Mouse (Mus musculus) WW6 (cell line): ENCODE data around the gene Hoxb13.

ENCODE experiments used
- DNase-seq: peaks from one replicate; pipeline ENCODE4 v3.0.0-alpha.2; 2013; ENCODE audit warnings: low read depth, low spot score

Hoxb13 gene

DNA sequence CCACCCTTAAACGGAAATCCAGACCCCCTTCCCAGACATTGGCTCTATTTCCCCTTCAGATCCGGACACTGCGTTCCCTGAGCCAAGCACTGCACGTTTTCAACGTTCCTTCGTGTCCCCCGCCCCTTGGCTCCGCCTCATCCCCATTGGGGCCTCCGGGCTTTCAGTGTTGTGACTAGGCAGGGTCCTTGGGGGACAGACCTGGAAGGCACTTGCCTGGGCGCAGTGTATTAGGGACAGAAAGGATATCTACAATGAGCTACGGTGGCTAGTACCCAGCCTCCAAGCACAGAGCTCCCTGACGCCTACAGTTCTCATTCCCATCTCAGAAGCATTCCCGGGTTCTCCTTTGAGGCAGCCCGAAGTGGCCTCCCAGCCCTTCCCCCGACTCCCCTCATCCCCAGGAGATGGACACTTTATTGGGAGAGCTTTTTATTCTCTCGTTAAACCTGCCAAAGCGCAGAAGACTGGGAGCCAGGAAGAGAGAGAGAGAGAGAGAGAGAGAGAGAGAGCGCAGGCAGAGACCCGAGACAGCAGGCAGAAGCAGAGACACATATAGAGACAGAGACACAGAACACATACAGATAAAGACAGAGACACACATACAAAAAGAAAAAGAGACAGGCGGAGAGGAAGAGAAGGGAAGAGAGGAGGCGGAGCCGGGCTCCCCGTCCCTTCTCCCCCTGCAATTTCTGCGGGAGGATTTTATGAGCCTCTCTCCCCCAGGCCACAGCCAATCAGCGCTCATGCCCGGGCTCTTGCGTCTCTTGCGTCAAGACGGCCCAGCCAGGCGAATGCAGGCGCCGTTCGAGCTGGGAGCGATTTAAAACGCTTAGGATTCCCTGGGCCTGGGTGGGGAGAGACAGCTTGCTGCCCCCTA is at the start of gene Hoxb13:
Gene Hoxb13 (plus strand): TSS at position 796 of the 880 bp plus-strand sequence.
- no peak for DNase-seq

DNA sequence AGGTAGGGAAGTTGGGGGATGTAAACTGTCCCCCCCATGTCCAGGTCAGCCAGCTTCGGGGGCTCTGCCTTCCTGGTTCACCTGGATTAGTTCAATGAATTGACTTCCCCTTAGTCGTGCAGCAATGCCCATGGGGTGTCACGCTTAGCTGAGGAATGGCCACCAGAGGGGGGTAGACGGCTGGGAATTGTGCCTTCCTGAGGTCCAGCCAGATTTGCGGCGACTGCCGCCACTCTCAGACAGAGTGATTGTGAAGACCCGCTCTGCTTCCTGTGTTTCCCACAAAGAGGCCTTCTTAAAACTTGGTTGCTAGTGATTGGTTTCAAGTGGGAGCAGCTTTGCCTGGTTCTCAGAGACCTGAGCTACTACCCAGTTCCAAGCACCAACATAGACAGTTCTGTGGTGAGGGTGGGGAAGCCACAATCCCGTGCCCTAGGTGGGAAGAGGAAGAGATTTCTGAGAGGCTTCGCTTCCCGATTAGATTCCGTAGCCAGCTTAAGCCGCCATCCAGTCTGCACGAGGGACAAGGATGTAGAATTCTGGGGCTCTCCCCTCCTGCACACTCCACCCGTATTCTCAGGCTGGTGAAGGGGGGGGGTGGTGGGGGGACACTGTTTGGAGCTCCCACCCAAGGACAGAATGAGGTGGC is 48.4 kb upstream of the Hoxb13 start:
- DNase-seq, result peak; percentile 69

DNA sequence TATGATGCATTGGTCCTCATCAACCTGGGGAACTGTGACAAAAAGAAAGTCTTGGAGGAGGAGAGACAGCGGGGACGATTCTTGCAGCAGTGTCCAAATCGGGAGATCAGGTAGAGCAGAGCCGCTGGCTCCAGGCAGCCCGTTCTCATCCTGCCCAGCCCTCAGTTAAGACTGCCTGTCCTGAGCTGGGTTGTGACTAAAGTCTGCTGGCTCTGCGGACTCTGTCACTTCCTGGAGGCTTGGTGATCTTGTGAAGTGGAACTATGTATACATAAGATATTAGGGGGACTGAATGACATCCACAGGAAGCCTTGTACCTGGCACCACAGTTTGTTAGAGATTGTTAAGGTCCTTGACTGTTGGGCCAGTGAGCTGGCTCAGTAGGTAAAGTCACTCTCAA is 46.6 kb upstream of the Hoxb13 start:
- no peak for DNase-seq

DNA sequence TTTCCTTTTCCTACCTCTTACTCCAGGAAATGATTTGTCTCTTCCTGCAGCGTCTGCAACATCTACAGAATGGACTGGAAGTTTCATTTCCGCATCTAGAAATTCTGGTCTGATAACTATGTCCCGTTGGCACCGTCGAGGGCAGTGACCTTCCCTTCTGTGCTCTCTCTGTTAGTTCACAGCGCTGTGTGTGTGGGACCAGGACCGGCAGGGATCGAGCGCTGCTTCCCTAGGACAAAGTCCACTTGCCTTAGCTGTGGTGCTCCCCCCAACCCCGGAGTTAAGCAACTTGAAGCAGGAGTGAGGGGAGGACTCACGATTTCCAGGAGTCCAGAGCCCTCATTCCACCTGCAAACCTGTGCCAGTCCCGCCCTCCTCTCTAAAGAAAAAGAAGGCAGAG is 29.3 kb upstream of the Hoxb13 start:
- no peak for DNase-seq

DNA sequence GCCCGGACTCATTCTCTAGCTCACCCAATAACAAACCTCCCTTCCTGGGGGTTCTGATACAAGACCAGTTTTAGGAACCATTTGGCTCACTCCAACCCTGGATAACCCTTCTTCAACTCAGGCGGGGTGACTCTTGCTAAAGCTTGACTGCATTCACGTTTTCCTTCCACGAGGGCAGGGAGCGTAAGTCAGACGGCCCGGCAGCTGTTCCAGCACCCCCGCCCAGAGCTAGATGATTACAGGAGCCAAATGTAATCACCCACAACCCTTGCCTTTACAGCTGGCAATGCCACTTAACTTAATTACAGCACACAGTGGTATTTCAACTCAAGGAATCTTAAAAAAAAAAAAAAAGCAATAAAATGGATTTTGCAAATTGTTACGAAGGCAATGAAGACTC is 26.0 kb upstream of the Hoxb13 start:
- DNase-seq, result no peak

DNA sequence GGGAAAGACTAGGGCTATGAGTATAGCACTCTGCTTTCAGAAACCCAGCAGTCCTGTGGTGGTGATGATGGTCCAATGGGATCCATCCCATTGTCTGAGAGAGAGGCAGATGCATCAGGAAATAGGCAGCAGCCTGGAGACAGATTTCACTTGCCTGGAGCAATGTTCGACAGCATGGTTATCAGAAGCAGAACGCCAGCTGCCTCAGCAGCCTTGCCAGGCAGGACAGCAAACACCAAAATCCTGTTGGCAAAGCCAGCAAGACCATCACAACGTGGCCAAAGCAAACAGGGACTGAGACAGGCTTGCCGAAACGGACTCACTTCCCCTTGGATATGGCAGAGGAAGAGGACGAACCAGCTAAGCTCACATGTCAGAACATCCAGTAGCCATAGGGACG is 25.1 kb upstream of the Hoxb13 start:
- DNase-seq, result no peak

DNA sequence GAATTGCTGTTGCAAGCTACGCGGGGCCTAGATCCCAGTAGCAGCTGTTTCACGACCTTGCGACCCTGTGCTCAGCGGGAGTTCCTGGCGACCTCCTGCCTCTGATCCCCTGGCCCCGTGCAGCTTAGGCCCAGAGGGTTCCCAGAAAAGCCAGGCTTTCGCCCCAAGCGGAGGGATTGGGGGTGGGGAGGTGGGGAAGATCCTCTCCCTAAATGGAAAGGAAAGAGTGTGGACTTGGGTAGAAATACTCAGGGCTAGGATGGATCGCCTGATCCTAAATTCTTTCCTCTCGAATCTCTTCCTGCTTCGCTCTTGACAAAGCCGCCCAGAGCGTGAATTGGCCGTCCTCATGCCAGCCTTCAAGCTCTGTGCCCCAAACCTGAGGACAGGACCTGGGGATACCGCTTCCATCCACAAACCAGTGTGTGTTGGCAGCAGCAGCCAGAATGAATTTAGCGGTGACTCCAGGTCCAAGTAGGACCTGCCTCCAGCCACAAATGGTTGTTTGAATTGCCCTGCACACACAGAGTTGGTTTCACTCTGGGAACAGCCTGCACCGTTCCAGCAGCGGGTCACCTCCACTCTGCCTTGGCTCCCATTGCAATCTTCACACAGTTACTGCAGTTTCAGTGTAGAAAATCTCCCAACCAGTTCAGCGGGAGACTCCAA is 23.3 kb upstream of the Hoxb13 start:
- no peak for DNase-seq

DNA sequence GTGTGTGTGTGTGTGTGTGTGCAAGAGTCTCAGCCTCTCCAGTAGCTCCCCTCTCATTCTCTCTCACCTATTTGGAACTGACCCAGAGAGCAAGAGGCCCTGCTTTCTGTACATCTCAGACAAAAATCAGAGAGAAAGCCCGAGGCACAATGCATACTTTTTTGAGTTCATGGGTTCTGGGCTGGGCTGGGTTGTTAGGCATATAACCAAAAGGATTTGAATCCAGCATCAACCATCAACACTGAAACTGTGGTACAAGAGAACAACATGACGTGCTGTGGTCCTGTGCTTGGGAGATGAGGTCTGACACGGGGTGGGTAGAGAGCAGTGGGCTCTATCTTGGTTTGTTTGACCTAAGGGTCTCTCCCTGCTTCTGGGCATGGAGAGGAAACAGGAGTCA is 22.5 kb upstream of the Hoxb13 start:
- no peak for DNase-seq

DNA sequence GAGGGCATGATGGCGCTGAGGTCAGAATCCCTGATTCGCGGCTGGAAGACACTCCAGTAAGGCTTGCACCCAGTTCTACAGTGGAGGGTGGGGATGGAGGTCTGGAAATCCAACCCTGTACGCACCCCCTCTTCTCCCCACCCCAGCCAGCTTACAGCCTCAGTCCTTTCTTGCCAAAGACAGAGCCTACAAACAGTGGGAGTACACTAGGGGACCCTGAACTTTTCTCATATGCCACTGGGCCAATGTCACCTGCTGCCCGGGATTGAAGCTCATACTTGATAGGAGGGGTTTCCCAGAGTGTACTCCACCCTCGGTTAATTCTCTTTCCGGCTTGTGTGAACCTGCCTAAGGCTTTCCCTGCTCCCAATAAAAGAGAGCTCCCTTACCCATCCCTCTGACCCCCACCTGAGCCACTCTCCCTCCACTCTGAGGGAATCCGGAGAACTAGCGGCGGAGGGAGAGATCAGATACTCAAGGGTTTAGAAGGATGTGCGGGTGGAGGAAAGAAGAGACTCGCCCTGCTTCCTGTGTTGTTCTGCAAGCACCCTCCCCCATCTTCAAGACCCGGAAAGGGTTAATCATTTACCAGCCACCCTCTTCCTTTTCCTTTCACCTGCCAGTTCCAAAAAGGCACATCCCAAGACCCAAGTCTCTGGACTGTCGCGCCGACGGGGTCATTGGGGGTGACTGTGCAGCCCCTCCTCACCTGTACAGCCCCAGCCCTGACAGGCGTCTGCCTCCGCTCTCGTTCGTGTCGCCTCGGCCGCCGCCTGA is 21.4 kb upstream of the Hoxb13 start:
- DNase-seq, result no peak

DNA sequence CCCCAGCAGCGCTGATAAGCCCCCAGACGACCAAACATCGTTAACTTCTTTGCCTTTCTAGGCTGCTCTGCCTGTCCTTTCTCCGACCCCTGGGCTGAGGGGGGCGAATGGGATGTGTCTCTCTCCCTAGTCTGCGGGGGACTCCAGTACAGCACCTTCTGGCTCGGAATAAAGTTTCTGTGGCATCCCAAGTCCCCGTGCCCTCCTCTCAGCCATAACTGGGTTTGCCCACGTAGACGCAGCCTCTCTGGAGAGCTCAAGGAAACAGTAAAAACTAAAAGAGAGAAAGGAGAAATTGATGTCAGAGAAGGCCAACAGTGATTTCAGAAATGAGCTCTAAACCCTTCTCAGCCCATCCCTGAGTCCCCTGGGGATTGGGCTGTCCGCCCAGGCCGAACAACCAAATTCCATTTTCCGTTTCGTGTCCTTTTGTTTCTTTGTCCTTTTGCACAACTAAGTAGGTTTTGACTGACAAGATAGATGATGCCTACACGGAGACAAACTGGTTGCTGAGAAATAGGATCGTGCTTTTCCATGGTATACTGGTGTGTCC is 20.8 kb upstream of the Hoxb13 start:
- no peak for DNase-seq

DNA sequence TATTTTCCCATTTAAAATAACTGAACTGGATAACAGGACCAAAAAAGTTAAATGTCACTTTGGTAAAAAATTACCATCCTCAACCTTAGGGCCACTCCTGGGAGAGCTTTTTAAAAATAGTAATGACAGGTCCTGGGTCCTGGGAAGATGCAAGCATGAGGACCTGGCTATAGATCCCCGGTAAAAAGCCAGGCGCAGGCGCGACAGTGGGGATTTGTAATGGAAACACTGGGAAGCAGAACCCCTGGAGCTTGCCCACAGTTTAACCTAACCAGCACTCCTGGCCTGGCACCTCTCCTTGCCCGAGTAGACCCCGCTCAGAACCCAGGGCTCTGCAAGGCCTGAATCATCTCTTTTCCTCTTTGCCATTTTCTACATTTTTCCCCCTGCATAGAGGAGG is 19.2 kb upstream of the Hoxb13 start:
- DNase-seq, result no peak

DNA sequence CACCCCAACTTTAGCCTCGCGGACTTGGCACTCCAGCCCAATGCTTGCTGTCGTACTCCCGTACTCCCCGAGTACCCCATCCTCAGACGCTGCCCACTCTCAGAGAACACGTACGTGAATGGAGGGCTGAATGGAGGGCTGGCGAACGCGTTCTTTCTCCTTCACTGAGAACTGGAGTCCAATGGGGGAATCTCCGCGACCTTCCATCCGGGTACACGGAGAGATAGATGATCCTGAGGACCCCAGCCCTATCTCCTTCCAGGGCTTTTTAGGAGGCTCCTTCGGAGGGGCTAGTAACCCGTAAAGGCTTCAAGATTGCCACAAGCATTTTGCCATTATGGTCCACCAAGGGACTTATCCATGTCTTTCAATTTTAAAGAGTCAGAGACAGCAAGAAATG is 18.6 kb upstream of the Hoxb13 start:
- no peak for DNase-seq

DNA sequence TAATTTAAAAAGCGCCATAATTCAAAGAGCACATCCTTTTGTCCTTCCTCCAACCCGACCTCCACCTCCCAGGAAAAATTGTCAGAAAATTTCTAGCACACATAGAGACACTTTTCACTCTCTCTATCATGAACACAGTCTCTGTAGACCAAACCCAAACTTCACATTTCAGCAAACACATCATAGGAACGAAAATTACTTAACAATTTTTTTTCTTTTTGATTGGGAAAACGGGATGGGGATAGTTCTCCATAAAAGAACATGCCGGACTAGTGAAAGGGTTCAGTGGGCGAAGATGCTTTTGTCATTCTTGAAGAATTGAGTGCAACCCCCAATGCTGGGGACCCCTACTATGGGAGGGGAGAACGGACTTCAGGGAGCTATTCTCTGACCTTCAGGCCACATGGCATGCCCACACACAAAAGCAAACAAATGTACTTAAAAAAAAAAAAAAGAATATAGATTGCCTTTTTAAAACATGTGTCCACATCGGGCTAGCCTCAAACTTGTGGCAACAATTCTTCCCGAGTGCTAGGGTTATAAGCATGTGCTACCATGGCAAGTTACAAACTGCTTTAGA is 18.1 kb upstream of the Hoxb13 start:
- no peak for DNase-seq

DNA sequence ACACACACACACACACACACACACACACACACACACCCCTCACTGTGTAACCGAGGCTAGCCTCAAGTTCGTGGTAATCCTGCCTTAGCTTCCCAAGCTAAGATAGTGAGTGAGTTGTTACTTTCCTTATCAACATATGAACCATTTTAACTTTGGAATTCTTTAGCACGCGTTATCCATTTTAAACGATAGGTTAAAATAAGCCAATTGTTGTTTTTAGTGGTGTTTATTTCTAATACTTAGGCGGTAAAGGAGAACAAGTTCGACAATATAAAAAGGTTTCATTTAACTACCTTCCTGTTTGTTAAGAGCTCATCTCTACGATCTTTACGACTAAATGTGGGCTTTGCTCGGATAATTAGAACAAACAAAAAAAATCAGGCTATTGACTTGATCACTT is 17.3 kb upstream of the Hoxb13 start:
- no peak for DNase-seq

DNA sequence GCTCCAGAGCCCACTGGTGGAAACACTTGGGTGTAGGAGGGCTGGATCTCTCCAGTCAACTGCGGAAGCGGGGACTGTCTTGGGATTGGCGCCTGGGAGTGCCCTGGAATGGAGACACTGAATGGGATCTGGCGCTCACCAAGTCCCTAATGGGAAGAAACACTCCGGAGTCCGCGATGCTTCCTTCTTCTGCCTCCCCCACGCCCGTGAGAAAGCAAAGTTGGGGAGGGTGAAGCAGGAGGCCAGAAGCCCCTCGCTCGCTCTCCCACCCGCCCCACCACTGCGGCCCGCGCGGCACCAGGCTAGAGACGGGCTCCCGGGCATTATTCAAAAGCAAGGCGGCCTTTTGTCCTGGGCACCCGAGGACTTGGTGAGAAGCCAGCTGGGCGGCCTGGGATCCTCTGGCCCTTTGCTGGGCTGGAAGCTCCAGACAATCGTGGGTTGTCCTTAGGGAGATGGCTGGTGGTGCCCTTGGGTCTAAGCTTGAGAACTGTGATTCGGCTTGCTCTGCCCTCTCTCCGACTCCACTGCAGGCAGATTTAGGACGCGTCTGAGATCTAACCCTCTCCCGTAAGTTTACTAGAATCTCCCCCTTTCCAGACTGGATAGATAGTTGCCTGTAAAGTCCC is 16.5 kb upstream of the Hoxb13 start:
- DNase-seq, result peak; percentile 54

DNA sequence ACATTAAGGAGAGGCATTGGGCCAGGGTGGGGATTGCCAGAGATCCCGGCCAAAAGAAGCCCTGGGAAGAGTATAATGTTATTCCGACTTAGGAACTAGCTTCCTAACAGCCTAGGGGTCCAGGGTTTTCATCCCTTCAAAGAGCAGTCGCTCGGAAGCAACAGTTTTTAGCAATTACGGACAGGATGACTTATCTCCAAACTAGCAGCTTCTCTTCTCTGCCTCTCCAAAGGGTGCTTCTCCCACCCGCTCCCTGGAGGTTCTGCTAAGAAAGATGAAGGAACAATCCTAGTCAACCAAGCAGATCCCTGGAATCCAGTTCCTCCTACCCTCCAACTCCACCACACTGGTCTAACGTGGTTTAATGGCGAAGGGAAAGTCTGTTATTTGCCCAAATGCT is 15.8 kb upstream of the Hoxb13 start:
- DNase-seq, result no peak

DNA sequence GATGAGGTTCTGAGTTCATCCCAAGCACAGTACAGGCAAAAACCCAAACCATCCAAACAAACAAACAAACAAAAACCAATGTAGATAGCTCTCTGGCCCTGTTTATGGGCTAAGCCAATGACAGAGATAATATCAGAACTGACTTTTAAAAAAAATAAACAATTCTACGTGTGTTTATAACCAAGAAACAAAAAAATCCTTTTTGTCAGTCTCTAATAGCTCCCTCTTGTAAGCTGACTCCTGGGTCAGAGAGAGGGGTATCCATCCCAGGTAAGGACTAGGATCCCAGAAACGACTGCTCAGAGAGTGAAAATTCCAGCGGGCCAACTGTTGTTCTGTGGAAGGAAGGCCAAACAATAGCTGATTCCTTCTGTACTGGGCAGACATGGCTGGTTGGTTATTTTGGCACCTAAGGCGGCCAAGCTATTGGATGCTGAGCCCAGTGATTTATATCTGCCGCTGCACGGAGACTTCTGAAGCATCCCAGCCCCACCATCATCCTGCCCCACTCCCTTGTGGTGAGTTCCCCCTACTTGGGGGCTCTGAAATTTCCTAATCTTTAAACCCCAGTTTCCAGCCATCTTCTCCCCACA is 15.1 kb upstream of the Hoxb13 start:
- DNase-seq, result no peak

DNA sequence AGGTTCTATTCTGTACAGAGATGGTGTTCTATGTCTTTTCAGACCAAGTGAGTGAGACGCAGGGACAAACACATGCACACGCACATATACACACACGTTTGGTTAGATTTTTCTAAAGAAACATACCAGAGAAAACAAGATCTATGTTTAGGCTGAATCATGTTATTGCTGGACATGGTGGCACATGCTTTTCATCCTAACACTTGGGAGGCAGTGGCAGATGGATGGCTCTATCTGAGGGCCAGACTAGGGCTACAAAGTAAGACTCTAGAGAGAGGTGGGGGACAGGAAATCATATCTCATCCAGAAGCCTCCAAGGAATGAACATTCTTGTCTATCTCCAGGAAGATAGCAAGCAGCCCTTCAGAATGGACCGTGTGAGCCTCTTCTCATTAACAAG is 13.1 kb upstream of the Hoxb13 start:
- DNase-seq, result no peak

DNA sequence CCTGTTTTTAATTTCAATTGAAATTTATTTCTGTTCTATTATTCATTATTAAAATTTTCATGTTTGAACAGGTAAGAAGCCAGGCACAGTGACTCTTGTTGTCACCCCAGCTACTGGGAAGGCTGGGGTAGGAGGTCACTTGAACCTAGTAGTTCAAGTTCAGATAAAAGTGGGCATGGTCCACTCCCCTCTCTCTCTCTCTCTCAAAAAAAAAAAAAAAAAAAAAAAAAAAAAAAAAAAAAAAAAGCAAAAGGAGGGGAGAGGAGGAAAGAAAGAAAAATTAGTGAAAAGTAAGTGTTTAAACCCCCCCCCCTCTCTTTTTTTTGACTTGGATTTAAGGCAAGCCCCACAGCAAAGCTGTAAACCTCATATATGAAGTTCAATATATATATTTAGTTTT is 9.9 kb upstream of the Hoxb13 start:
- DNase-seq, result no peak

DNA sequence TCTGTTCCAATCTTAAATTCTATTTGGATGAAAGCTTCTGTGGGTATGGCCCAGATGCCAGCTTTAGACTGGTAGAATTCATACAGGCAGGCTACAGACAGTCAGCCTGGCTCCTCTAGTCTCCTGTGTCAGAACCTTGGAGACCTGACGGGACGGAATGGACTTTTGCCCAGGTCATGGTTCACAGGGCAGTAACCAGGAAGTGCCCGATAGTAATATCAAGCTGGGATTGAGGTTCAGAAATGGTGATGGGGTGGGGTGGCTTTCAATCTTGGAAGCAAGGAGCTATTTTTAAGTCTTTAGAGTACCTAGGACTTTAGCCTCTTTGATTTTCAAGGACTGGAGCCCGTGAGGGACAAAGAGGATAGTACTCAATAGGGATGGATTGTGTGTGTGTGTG is 6.8 kb upstream of the Hoxb13 start:
- no peak for DNase-seq
